Mouse (Mus musculus) erythroblast, embryonic 14.5 days (primary cell): Measurements from ENCODE around the gene Fam187a.

Experiments
- GATA1 ChIP-seq: IDR thresholded peaks from 2 replicates; pipeline ENCODE4 v1.6.1; 2012; ENCODE audit warnings: low read length, inconsistent platforms, mixed read lengths
- TAL1 ChIP-seq: IDR thresholded peaks from 3 replicates; pipeline ENCODE4 v1.6.1; 2012; ENCODE audit warnings: low read length, inconsistent platforms, mixed read lengths

DNA sequence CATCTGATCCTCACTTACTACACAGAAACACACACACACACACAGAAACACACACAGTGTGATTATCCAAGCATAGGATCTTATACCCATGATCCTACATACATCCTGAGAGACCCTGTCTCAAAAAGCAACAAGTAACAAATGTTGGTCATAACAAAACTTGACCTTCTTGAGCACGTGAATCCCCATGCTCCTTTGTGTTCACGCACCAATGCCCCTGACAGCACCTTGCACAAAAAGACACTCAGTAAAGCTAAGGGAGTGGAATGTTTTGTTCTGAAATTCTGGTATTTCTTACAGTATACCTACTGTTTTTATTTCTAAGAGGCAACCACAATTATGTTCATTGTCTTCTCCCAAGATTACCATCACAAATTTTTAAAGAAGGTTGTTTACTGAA is 5.4 kb upstream of the Fam187a start:
- TF ChIP-seq GATA1 (no peak), TAL1 (no peak)
